In the genomic region with DNA sequence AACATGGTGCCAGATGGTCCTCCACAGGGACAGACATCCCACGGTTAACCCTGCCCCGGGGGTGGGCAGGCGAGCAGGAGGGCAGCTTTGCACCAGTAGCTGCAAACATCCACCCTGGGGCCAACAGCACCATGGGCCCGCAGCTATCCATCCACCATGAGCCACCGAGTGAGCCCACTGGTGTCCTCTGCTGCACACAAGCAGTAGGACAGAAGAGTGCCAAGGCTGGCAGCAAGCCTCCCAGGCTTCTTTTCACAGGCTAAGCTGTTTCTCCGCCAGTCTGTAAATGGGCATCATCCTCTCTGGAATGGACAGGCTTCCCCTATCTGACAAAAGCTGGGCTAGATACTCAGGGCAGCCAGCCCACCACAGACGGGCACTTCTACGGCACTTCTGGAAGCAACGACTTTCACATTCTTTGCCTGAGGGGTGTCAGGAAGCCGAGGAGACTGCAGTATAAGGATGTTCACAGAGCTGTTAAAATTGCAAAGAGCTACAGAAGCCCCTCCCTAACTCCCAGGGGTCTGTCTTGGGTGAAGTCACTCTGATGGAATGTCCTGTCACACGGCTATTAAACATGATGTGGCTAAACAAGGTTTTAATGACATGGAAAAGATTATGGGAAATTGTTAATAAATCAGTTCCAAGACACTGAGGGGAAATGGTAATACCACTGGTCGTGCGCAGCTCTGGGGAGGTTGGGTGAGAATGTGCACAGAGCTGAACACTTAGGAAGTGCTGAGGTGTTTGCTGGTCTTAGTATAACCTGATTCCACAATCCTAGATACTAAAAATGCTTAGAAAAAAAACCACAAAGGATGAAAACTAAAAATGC, we compare ENCODE assay signal across 7 mouse cellular contexts. TPM values are rescaled to one million over a fixed set of nuclear protein-coding genes. Genes with fewer than 3 reads are reported as not detected.
DNase-seq lines count a peak whose midpoint lies in the region; ATAC-seq and TF ChIP-seq lines count a peak whose summit lies in the region.

No protein-coding gene starts in this region.

- H3K9me3 ChIP-seq in kidney, postnatal 0 days (replicated peaks; ENCODE audit: low read length), result no peaks in the 10 kb centered on the region
- no peaks in the 10 kb centered on the region for H3K9me3 ChIP-seq in neural tube, embryonic 12.5 days

- peak; percentile 67 for DNase-seq in kidney, postnatal 0 days (ENCODE audit: low spot score)
- DNase-seq in kidney, adult 11 months, result no peak
- peak; percentile 49 to 50 for DNase-seq in cerebellum, adult 18-20 months
- no peak for DNase-seq in thymus, postnatal 10 days (ENCODE audit: low spot score in 2 of 2)
- DNase-seq in spleen, postnatal 36 days (ENCODE audit: low spot score in 2 of 2), result no peak

- no peaks in the 10 kb centered on the region for H3K27me3 ChIP-seq in kidney, postnatal 0 days (ENCODE audit: insufficient read depth, low read length)
- H3K27me3 ChIP-seq in neural tube, embryonic 12.5 days (replicated peaks), result no peaks in the 10 kb centered on the region

- no peak overlapping the region for H3K4me2 ChIP-seq in kidney, postnatal 0 days (ENCODE audit: low read length)
- no peak overlapping the region for H3K4me2 ChIP-seq in neural tube, embryonic 12.5 days (replicated peaks)

- no peak for TF ChIP-seq POLR2A in embryonic fibroblast, embryonic 13.5 days (IDR thresholded peaks at IDR 0.05; ENCODE audit: low read depth, low read length)

- WGBS in kidney, postnatal 0 days, result 34% methylated on average over 13 of the region's 13 CpGs
- WGBS in neural tube, embryonic 12.5 days, result 43% methylated on average over 13 of the region's 13 CpGs

- no peak for ATAC-seq in kidney, postnatal 0 days (replicated peaks; ENCODE audit: low FRiP score, low read depth)
- peak; percentile 51 for ATAC-seq in neural tube, embryonic 12.5 days (ENCODE audit: low FRiP score, low read depth)

- H3K36me3 ChIP-seq in kidney, postnatal 0 days (ENCODE audit: insufficient read depth, low read length), result peaks cover 25% of the 10 kb centered on the region
- H3K36me3 ChIP-seq in neural tube, embryonic 12.5 days, result peaks cover 12% of the 10 kb centered on the region

- no peak overlapping the region for H3K9ac ChIP-seq in kidney, postnatal 0 days (ENCODE audit: low read depth, low read length)
- no peak overlapping the region for H3K9ac ChIP-seq in neural tube, embryonic 12.5 days

- H3K4me3 ChIP-seq in kidney, postnatal 0 days (replicated peaks; ENCODE audit: low read depth, low read length), result no peak overlapping the region
- H3K4me3 ChIP-seq in embryonic fibroblast, embryonic 13.5 days (ENCODE audit: insufficient read depth, low read length), result no peak overlapping the region
- H3K4me3 ChIP-seq in neural tube, embryonic 12.5 days, result no peak overlapping the region

- peaks cover 6% of the 10 kb centered on the region; the same call in 1 of the 2 replicates for H3K4me1 ChIP-seq in kidney, postnatal 0 days (replicated peaks; ENCODE audit: insufficient read depth, low read length)
- H3K4me1 ChIP-seq in embryonic fibroblast, embryonic 13.5 days (ENCODE audit: control insufficient read depth, insufficient read depth, low read length), result peaks cover 10% of the 10 kb centered on the region; the same call in 1 of the 2 replicates
- peaks cover 13% of the 10 kb centered on the region for H3K4me1 ChIP-seq in neural tube, embryonic 12.5 days

- no peak overlapping the region for H3K27ac ChIP-seq in kidney, postnatal 0 days
- H3K27ac ChIP-seq in embryonic fibroblast, embryonic 13.5 days (ENCODE audit: insufficient read depth, low read length), result 0 out of 2 replicates have a peak overlapping the region, but pooled peaks have one; percentile 19
- H3K27ac ChIP-seq in neural tube, embryonic 12.5 days, result no peak overlapping the region

- TF ChIP-seq CTCF in kidney, postnatal 0 days (IDR thresholded peaks at IDR 0.05; ENCODE audit: low read depth), result 0 out of 2 replicates have a peak, but pooled peaks have one; percentile 6
- TF ChIP-seq CTCF in embryonic fibroblast, embryonic 13.5 days (IDR thresholded peaks at IDR 0.05; ENCODE audit: borderline replicate concordance, insufficient read depth, low read length), result no peak

RNA-seq across cellular contexts. Expression of a gene that starts 20.5 kb away (rescaled TPM):
- polyA plus RNA-seq in kidney, postnatal 0 days (2015; fragmentation: Nextera tagmentation; extraction: Ambion mirVana), result 6.4 TPM in 2 replicates
- 6.8 and 7.0 TPM in 2 replicates for polyA plus RNA-seq in embryonic fibroblast, embryonic 13.5 days (2011; ENCODE audit: insufficient read length, low read depth, missing spikeins)
- 5.3 TPM in 2 replicates for polyA plus RNA-seq in neural tube, embryonic 12.5 days (2016; fragmentation: Nextera tagmentation; extraction: Ambion mirVana)

RNA-seq across cellular contexts. Expression of a gene that starts 45.0 kb away (rescaled TPM):
- 0.15 and 0.22 TPM in 2 replicates for polyA plus RNA-seq in kidney, postnatal 0 days (2015; fragmentation: Nextera tagmentation; extraction: Ambion mirVana)
- 0.30 TPM in 1 of 2 replicates, not detected in the other for polyA plus RNA-seq in embryonic fibroblast, embryonic 13.5 days (2011; ENCODE audit: insufficient read length, low read depth, missing spikeins)
- polyA plus RNA-seq in neural tube, embryonic 12.5 days (2016; fragmentation: Nextera tagmentation; extraction: Ambion mirVana), result 2.2 and 3.0 TPM in 2 replicates

RNA-seq across cellular contexts. Expression of a gene that starts 55.0 kb away (rescaled TPM):
- 10.2 and 11.2 TPM in 2 replicates for polyA plus RNA-seq in kidney, postnatal 0 days (2015; fragmentation: Nextera tagmentation; extraction: Ambion mirVana)
- polyA plus RNA-seq in embryonic fibroblast, embryonic 13.5 days (2011; ENCODE audit: insufficient read length, low read depth, missing spikeins), result 1.3 and 2.4 TPM in 2 replicates
- polyA plus RNA-seq in neural tube, embryonic 12.5 days (2016; fragmentation: Nextera tagmentation; extraction: Ambion mirVana), result 1.9 and 2.4 TPM in 2 replicates

Comparison
In these comparisons a context has a peak if more than half of its experiments do, and no peak if none do; other contexts are left out.
1. DNase-seq: peak in kidney, postnatal 0 days (single experiment) and cerebellum, adult 18-20 months (2 of 2); none in kidney, adult 11 months (single experiment), thymus, postnatal 10 days (0 of 2) and spleen, postnatal 36 days (0 of 2).